Mouse (Mus musculus) neural tube, embryonic 14.5 days (tissue): Measurements from ENCODE around the gene Olfr821. TPM values are rescaled to one million over a fixed set of nuclear protein-coding genes. Genes with fewer than 3 reads are reported as not detected.

Source experiments
- polyA plus RNA-seq: library from polyadenylated mRNA; unstranded; fragments of >200 nt; fragmentation: Nextera tagmentation; extraction: Ambion mirVana; gene quantifications from 2 replicates; pipeline ENCODE4 v1.2.1, GENCODE M21; 2014

Gene Olfr821
- polyA plus RNA-seq, 1 experiment from 2014 or later, result not detected

Other genes with a start within 250 kb of the Olfr821 start
- gene Olfr810, start 235.4 kb upstream of the Olfr821 start, polyA plus RNA-seq, result not detected in 2 replicates
- not detected in 2 replicates for gene Olfr811, start 226.0 kb upstream of the Olfr821 start, polyA plus RNA-seq
- gene Olfr812, start 184.3 kb upstream of the Olfr821 start, polyA plus RNA-seq, result not detected in 2 replicates
- not detected in 2 replicates for gene Olfr813, start 175.0 kb upstream of the Olfr821 start, polyA plus RNA-seq
- not detected in 2 replicates for gene Olfr814, start 150.5 kb upstream of the Olfr821 start, polyA plus RNA-seq
- gene Olfr815, start 124.5 kb upstream of the Olfr821 start, polyA plus RNA-seq, result not detected in 2 replicates
- not detected in 2 replicates for gene Olfr816, start 114.8 kb upstream of the Olfr821 start, polyA plus RNA-seq
- gene Olfr818, start 81.2 kb upstream of the Olfr821 start, polyA plus RNA-seq, result not detected in 2 replicates
- not detected in 2 replicates for gene Olfr819, start 63.1 kb upstream of the Olfr821 start, polyA plus RNA-seq
- not detected in 2 replicates for gene Olfr247, start 54.2 kb upstream of the Olfr821 start, polyA plus RNA-seq
- gene Gm10310, start 45.3 kb upstream of the Olfr821 start, polyA plus RNA-seq, result not detected in 2 replicates
- gene Olfr820, start 17.7 kb upstream of the Olfr821 start, polyA plus RNA-seq, result not detected in 2 replicates
- gene Olfr822, start 40.9 kb downstream of the Olfr821 start, polyA plus RNA-seq, result not detected in 2 replicates
- not detected in 2 replicates for gene Olfr823, start 85.0 kb downstream of the Olfr821 start, polyA plus RNA-seq
- not detected in 2 replicates for gene Olfr824, start 99.7 kb downstream of the Olfr821 start, polyA plus RNA-seq
- gene Olfr825, start 136.4 kb downstream of the Olfr821 start, polyA plus RNA-seq, result not detected in 2 replicates
- not detected in 2 replicates for gene Olfr826, start 153.8 kb downstream of the Olfr821 start, polyA plus RNA-seq
- not detected in 2 replicates for gene Olfr827, start 184.1 kb downstream of the Olfr821 start, polyA plus RNA-seq
- 1.6 and 2.3 TPM in 2 replicates for gene Neurod4, start 249.9 kb downstream of the Olfr821 start, polyA plus RNA-seq